Mouse (Mus musculus): ENCODE measurements around the gene Olig3. TPM values are rescaled to one million over a fixed set of nuclear protein-coding genes. Genes with fewer than 3 reads are reported as not detected.

The Olig3 gene
- polyA plus RNA-seq, 1 experiment from 2014 or later = 58.5 TPM

GRCm38 (mm10) chr10:19397396-19397795 is 41.1 kb downstream of the Olig3 start:
- Histone ChIP-seq H3K27me3 (ENCODE audit: control insufficient read depth, insufficient read depth, low read length) (0 out of 2 replicates have a peak, but pooled peaks cover 5% of the 10 kb centered on the region), H3K4me1 (replicated peaks; ENCODE audit: control insufficient read depth, insufficient read depth, low read length) (no peaks in the 10 kb centered on the region), H3K27ac (ENCODE audit: low read depth, low read length) (no peak overlapping the region), H3K9ac (ENCODE audit: low read depth, low read length) (no peak overlapping the region), H3K4me2 (replicated peaks; ENCODE audit: low read depth, low read length) (no peak overlapping the region), H3K4me3 (ENCODE audit: low read depth, low read length) (no peak overlapping the region), H3K36me3 (ENCODE audit: control insufficient read depth, insufficient read depth, low read length) (no peaks in the 10 kb centered on the region), H3K9me3 (ENCODE audit: control insufficient read depth, low read length) (no peaks in the 10 kb centered on the region)
- DNase-seq (ENCODE audit: low spot score) (no peak), ATAC-seq (ENCODE audit: low FRiP score) (no peak)
- 72% methylated on average over 12 of the region's 12 CpGs for WGBS

- H3K9me3 ChIP-seq (ENCODE audit: control insufficient read depth, low read length) = no peaks in the 10 kb centered on the region
- no peaks in the 10 kb centered on the region for H3K36me3 ChIP-seq (ENCODE audit: control insufficient read depth, insufficient read depth, low read length)
- no peaks in the 10 kb centered on the region for H3K4me1 ChIP-seq (replicated peaks; ENCODE audit: control insufficient read depth, insufficient read depth, low read length)
- ATAC-seq (ENCODE audit: low FRiP score) = peak; percentile 82
- WGBS = 35% methylated on average over 5 of the region's 5 CpGs
- H3K9ac ChIP-seq (ENCODE audit: low read depth, low read length) = no peak overlapping the region
- H3K27me3 ChIP-seq (ENCODE audit: control insufficient read depth, insufficient read depth, low read length) = no peaks in the 10 kb centered on the region
- DNase-seq (ENCODE audit: low spot score) = peak; percentile 72
- no peak overlapping the region for H3K4me2 ChIP-seq (replicated peaks; ENCODE audit: low read depth, low read length)
- no peak overlapping the region for H3K27ac ChIP-seq (ENCODE audit: low read depth, low read length)
- H3K4me3 ChIP-seq (ENCODE audit: low read depth, low read length) = no peak overlapping the region
Observed at GRCm38 (mm10) chr10:19401136-19401535, 44.8 kb downstream of the Olig3 start.

GRCm38 (mm10) chr10:19404401-19404800 is 48.1 kb downstream of the Olig3 start:
- H3K27ac ChIP-seq (ENCODE audit: low read depth, low read length) = no peak overlapping the region
- no peak overlapping the region for H3K4me3 ChIP-seq (ENCODE audit: low read depth, low read length)
- no peak overlapping the region for H3K9ac ChIP-seq (ENCODE audit: low read depth, low read length)
- no peak for DNase-seq (ENCODE audit: low spot score)
- H3K4me2 ChIP-seq (replicated peaks; ENCODE audit: low read depth, low read length) = no peak overlapping the region
- H3K36me3 ChIP-seq (ENCODE audit: control insufficient read depth, insufficient read depth, low read length) = no peaks in the 10 kb centered on the region
- no peak for ATAC-seq (ENCODE audit: low FRiP score)
- H3K9me3 ChIP-seq (ENCODE audit: control insufficient read depth, low read length) = no peaks in the 10 kb centered on the region
- H3K4me1 ChIP-seq (replicated peaks; ENCODE audit: control insufficient read depth, insufficient read depth, low read length) = no peaks in the 10 kb centered on the region
- no peaks in the 10 kb centered on the region for H3K27me3 ChIP-seq (ENCODE audit: control insufficient read depth, insufficient read depth, low read length)
- 12% methylated on average over 1 of the region's 1 CpGs for WGBS

GRCm38 (mm10) chr10:19405959-19406358 is 49.6 kb downstream of the Olig3 start:
- no peak overlapping the region for H3K4me3 ChIP-seq (ENCODE audit: low read depth, low read length)
- DNase-seq (ENCODE audit: low spot score) (no peak), ATAC-seq (ENCODE audit: low FRiP score) (no peak)
- H3K4me1 ChIP-seq (replicated peaks; ENCODE audit: control insufficient read depth, insufficient read depth, low read length) = no peaks in the 10 kb centered on the region
- H3K27ac ChIP-seq (ENCODE audit: low read depth, low read length) = no peak overlapping the region
- H3K9ac ChIP-seq (ENCODE audit: low read depth, low read length) = no peak overlapping the region
- WGBS = 74% methylated on average over 1 of the region's 1 CpGs
- no peaks in the 10 kb centered on the region for H3K36me3 ChIP-seq (ENCODE audit: control insufficient read depth, insufficient read depth, low read length)
- no peak overlapping the region for H3K4me2 ChIP-seq (replicated peaks; ENCODE audit: low read depth, low read length)
- H3K27me3 ChIP-seq (ENCODE audit: control insufficient read depth, insufficient read depth, low read length) = no peaks in the 10 kb centered on the region
- H3K9me3 ChIP-seq (ENCODE audit: control insufficient read depth, low read length) = no peaks in the 10 kb centered on the region

- H3K27me3 ChIP-seq (ENCODE audit: control insufficient read depth, insufficient read depth, low read length) = no peaks in the 10 kb centered on the region
- no peaks in the 10 kb centered on the region for H3K36me3 ChIP-seq (ENCODE audit: control insufficient read depth, insufficient read depth, low read length)
- no peak overlapping the region for H3K4me3 ChIP-seq (ENCODE audit: low read depth, low read length)
- no peak for ATAC-seq (ENCODE audit: low FRiP score)
- H3K4me2 ChIP-seq (replicated peaks; ENCODE audit: low read depth, low read length) = no peak overlapping the region
- H3K4me1 ChIP-seq (replicated peaks; ENCODE audit: control insufficient read depth, insufficient read depth, low read length) = no peaks in the 10 kb centered on the region
- no peak overlapping the region for H3K27ac ChIP-seq (ENCODE audit: low read depth, low read length)
- no peaks in the 10 kb centered on the region for H3K9me3 ChIP-seq (ENCODE audit: control insufficient read depth, low read length)
- H3K9ac ChIP-seq (ENCODE audit: low read depth, low read length) = no peak overlapping the region
- 88% methylated on average over 3 of the region's 3 CpGs for WGBS
- DNase-seq (ENCODE audit: low spot score) = no peak
Observed at GRCm38 (mm10) chr10:19407168-19407567, 50.8 kb downstream of the Olig3 start.

Other genes starting within 250 kb of the Olig3 start
- 30.0 and 31.4 TPM in 2 replicates for gene Ifngr1, start 235.4 kb downstream of the Olig3 start, polyA plus RNA-seq (2014; fragmentation: Nextera tagmentation; extraction: Ambion mirVana)